Mouse (Mus musculus): ENCODE data around the gene Fam3c. TPM values are rescaled to one million over a fixed set of nuclear protein-coding genes. Genes with fewer than 3 reads are reported as not detected.

Fam3c gene
- polyA plus RNA-seq, 1 experiment from 2014 or later, result 33.8 TPM

Other genes with a start within 250 kb of the Fam3c start
- 0.74 and 0.93 TPM in 2 replicates for gene Wnt16, start 68.0 kb downstream of the Fam3c start, polyA plus RNA-seq (2016; fragmentation: Nextera tagmentation; extraction: Ambion mirVana)